Mouse (Mus musculus) hindbrain, embryonic 16.5 days (tissue): ENCODE results near the gene Aqp3. TPM values are rescaled to one million over a fixed set of nuclear protein-coding genes. Genes with fewer than 3 reads are reported as not detected.

Source experiments
- ATAC-seq: fragments of 200-750 bp; cut with Nextera tagmentation; 2 replicates; pipeline ENCODE4 v1.8.0; 2017; ENCODE audit warnings: moderate TSS enrichment, moderate library complexity
- H3K27ac ChIP-seq: fragments of 300-500 bp; sonication (generic); 2 replicates; pipeline ENCODE4 v1.5.1; 2014; ENCODE audit warnings: low read depth, mild to moderate bottlenecking, control low read depth, low read length, moderate library complexity
- H3K27me3 ChIP-seq: fragments of 300-500 bp; sonication (generic); replicated peaks from 2 replicates; pipeline ENCODE4 v1.6.1; 2014; ENCODE audit warnings: low read length; ENCODE audit not compliant: control insufficient read depth, insufficient read depth
- H3K36me3 ChIP-seq: fragments of 300-500 bp; sonication (generic); 2 replicates; pipeline ENCODE4 v1.6.1; 2014; ENCODE audit warnings: mild to moderate bottlenecking, low read length, moderate library complexity, mixed read lengths; ENCODE audit not compliant: control insufficient read depth, insufficient read depth
- H3K4me1 ChIP-seq: fragments of 300-500 bp; sonication (generic); 2 replicates; pipeline ENCODE4 v1.6.1; 2014; ENCODE audit warnings: low read depth, low read length; ENCODE audit not compliant: control insufficient read depth, insufficient read depth
- H3K4me2 ChIP-seq: fragments of 300-500 bp; sonication (generic); 2 replicates; pipeline ENCODE4 v1.6.1; 2014; ENCODE audit warnings: mild to moderate bottlenecking, low read length, control low read depth, moderate library complexity
- H3K4me3 ChIP-seq: fragments of 300-500 bp; sonication (generic); 2 replicates; pipeline ENCODE4 v1.5.1; 2014; ENCODE audit warnings: mild to moderate bottlenecking, low read length, control low read depth, moderate library complexity
- H3K9ac ChIP-seq: fragments of 300-500 bp; sonication (generic); 2 replicates; pipeline ENCODE4 v1.6.1; 2014; ENCODE audit warnings: low read depth, mild to moderate bottlenecking, control low read depth, low read length, moderate library complexity
- H3K9me3 ChIP-seq: fragments of 300-500 bp; sonication (generic); 2 replicates; pipeline ENCODE4 v1.6.1; 2014; ENCODE audit warnings: mild to moderate bottlenecking, low read length, moderate library complexity; ENCODE audit not compliant: control insufficient read depth
- WGBS: fragments of 180-500 bp; shearing (Covaris S2); extraction: QIAGEN DNeasy Blood & Tissue Kit; methylation state at CpG from one replicate; pipeline ENCODE4 v1.1.7; 2014; 5-methylcytosine and 5-hydroxymethylcytosine counted together
- polyA plus RNA-seq: library from polyadenylated mRNA; unstranded; fragments of >200 nt; fragmentation: Nextera tagmentation; extraction: Ambion mirVana; gene quantifications from 2 replicates; pipeline ENCODE4 v1.2.1, GENCODE M21; 2015

Aqp3 gene
- polyA plus RNA-seq, 1 experiment from 2014 or later: 0.16 TPM

GRCm38 (mm10) chr4:41108717-41109425 is 10.9 kb upstream of the Aqp3 start:
- Histone ChIP-seq H3K9ac (no peak overlapping the region), H3K9me3 (no peaks in the 10 kb centered on the region), H3K4me3 (no peak overlapping the region), H3K27ac (no peak overlapping the region), H3K27me3 (no peaks in the 10 kb centered on the region), H3K4me1 (no peaks in the 10 kb centered on the region), H3K4me2 (no peak overlapping the region), H3K36me3 (no peaks in the 10 kb centered on the region)
- ATAC-seq: no peak
- 82% methylated on average over 10 of the region's 10 CpGs for WGBS

GRCm38 (mm10) chr4:41107440-41107839 is 9.5 kb upstream of the Aqp3 start:
- H3K36me3 ChIP-seq: no peaks in the 10 kb centered on the region
- H3K27ac ChIP-seq: no peak overlapping the region
- no peaks in the 10 kb centered on the region for H3K27me3 ChIP-seq
- no peaks in the 10 kb centered on the region for H3K9me3 ChIP-seq
- H3K4me1 ChIP-seq: no peaks in the 10 kb centered on the region
- 57% methylated on average over 4 of the region's 4 CpGs for WGBS
- ATAC-seq: peak; percentile 68
- H3K4me2 ChIP-seq: no peak overlapping the region
- H3K4me3 ChIP-seq: no peak overlapping the region
- no peak overlapping the region for H3K9ac ChIP-seq

DNA sequence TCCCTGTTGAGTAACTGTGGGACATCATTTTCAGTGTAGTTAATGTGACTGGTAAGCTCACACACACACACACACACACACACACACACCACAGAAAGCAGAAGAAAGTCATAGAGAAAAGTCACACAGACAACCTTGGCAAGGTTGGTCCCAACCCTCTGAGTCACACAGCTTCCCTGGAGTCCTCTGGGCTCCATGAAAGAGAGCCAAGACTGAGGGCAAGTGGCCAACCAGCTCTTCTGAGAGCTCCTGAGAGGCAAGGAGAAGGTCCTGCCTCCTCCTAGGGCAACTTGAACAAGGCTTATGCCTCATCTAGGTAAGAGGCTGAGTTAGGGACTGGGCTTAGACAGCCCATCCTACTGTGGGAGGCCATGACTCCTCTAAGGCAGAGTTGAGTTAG is 4.9 kb upstream of the Aqp3 start:
- Histone ChIP-seq H3K4me2 (no peak overlapping the region), H3K9me3 (no peaks in the 10 kb centered on the region), H3K4me3 (no peak overlapping the region), H3K4me1 (peaks cover 7% of the 10 kb centered on the region), H3K27ac (no peak overlapping the region), H3K36me3 (no peaks in the 10 kb centered on the region), H3K27me3 (0 out of 2 replicates have a peak, but pooled peaks cover 8% of the 10 kb centered on the region), H3K9ac (no peak overlapping the region)
- no peak for ATAC-seq

DNA sequence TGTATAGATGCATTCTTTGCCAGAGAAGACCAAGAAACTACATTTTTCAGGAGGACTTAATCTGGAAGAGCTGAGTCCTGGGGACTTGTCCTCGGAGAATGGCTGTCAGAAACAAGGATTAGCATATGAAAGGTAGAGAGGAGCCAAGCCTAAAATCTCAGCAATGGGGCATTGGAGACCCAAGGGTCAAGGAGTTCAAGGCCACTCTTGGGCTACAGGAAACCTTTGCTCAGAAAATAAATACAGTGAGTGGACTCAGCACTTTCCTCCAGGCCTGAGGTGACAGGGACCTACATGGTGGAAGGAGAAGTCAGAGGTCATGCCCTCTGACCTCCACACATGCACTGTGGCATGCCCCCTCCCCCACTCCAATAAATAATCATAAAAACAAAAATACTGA is 3.0 kb upstream of the Aqp3 start:
- WGBS: 29% methylated on average over 1 of the region's 1 CpGs
- no peaks in the 10 kb centered on the region for H3K9me3 ChIP-seq
- 0 out of 2 replicates have a peak, but pooled peaks cover 10% of the 10 kb centered on the region for H3K27me3 ChIP-seq
- peaks cover 9% of the 10 kb centered on the region for H3K4me1 ChIP-seq
- H3K27ac ChIP-seq: no peak overlapping the region
- no peak for ATAC-seq
- H3K9ac ChIP-seq: no peak overlapping the region
- no peaks in the 10 kb centered on the region for H3K36me3 ChIP-seq
- H3K4me3 ChIP-seq: no peak overlapping the region
- H3K4me2 ChIP-seq: no peak overlapping the region

- no peak overlapping the region for H3K27ac ChIP-seq
- H3K4me3 ChIP-seq: peak overlapping the region; percentile 54
- 0 out of 2 replicates have a peak, but pooled peaks cover 10% of the 10 kb centered on the region for H3K27me3 ChIP-seq
- H3K9ac ChIP-seq: peak overlapping the region; percentile 65
- H3K9me3 ChIP-seq: no peaks in the 10 kb centered on the region
- H3K36me3 ChIP-seq: no peaks in the 10 kb centered on the region
- H3K4me2 ChIP-seq: peak overlapping the region; percentile 99
- no peak; the same call in 1 of the 2 replicates for ATAC-seq
- 20% methylated on average over 11 of the region's 11 CpGs for WGBS
- H3K4me1 ChIP-seq: peaks cover 9% of the 10 kb centered on the region
Observed at GRCm38 (mm10) chr4:41098577-41098951, 581 bp upstream of the Aqp3 start.

GRCm38 (mm10) chr4:41097381-41097780 is 602 bp downstream of the Aqp3 start:
- Histone ChIP-seq H3K27ac (no peak overlapping the region), H3K9ac (no peak overlapping the region), H3K4me1 (peaks cover 9% of the 10 kb centered on the region), H3K27me3 (0 out of 2 replicates have a peak, but pooled peaks cover 10% of the 10 kb centered on the region), H3K36me3 (no peaks in the 10 kb centered on the region), H3K4me3 (no peak overlapping the region), H3K9me3 (no peaks in the 10 kb centered on the region), H3K4me2 (no peak overlapping the region; the same call in 1 of the 2 replicates)
- ATAC-seq: no peak
- 46% methylated on average over 13 of the region's 13 CpGs for WGBS

GRCm38 (mm10) chr4:41096794-41097193 is 1.2 kb downstream of the Aqp3 start:
- H3K36me3 ChIP-seq: no peaks in the 10 kb centered on the region
- no peak for ATAC-seq
- 0 out of 2 replicates have a peak, but pooled peaks cover 10% of the 10 kb centered on the region for H3K27me3 ChIP-seq
- H3K4me2 ChIP-seq: no peak overlapping the region
- peaks cover 9% of the 10 kb centered on the region for H3K4me1 ChIP-seq
- no peak overlapping the region for H3K9ac ChIP-seq
- H3K9me3 ChIP-seq: no peaks in the 10 kb centered on the region
- 76% methylated on average over 5 of the region's 5 CpGs for WGBS
- H3K27ac ChIP-seq: no peak overlapping the region
- no peak overlapping the region for H3K4me3 ChIP-seq

DNA sequence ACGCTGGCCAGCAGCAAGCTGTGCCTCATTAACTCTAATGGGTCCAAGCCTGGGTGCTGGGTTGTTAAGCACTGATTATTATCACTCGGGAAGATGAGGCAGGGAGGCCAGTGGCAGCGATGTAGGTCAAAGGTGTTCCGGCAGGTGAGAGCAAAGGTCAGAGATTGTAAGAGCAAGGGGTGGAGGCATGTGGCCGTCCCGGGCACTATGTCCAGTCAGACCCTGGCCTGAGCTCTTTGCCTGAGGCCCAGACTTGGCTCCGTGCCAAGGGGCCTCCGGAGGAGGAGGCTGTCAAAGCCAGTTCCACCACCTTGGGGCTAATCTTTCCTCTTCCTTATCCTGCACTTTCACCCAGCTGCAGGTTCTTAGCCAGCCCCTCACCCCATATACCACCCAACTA is 1.8 kb downstream of the Aqp3 start:
- 71% methylated on average over 8 of the region's 8 CpGs for WGBS

GRCm38 (mm10) chr4:41094361-41094760 is 3.6 kb downstream of the Aqp3 start:
- Histone ChIP-seq H3K4me1 (peaks cover 9% of the 10 kb centered on the region), H3K27ac (no peak overlapping the region), H3K27me3 (0 out of 2 replicates have a peak, but pooled peaks cover 5% of the 10 kb centered on the region), H3K36me3 (no peaks in the 10 kb centered on the region), H3K4me2 (no peak overlapping the region), H3K9me3 (no peaks in the 10 kb centered on the region), H3K4me3 (no peak overlapping the region), H3K9ac (no peak overlapping the region)
- 57% methylated on average over 9 of the region's 9 CpGs for WGBS
- no peak for ATAC-seq

More for the DNA sequence above, 1.8 kb downstream of the Aqp3 start:
- Histone ChIP-seq H3K36me3 (no peaks in the 10 kb centered on the region), H3K4me1 (peaks cover 9% of the 10 kb centered on the region), H3K4me3 (no peak overlapping the region), H3K9me3 (no peaks in the 10 kb centered on the region), H3K9ac (no peak overlapping the region), H3K4me2 (no peak overlapping the region), H3K27ac (no peak overlapping the region), H3K27me3 (0 out of 2 replicates have a peak, but pooled peaks cover 10% of the 10 kb centered on the region)
- no peak for ATAC-seq
